Mouse (Mus musculus) cortical plate, adult 2 months (tissue): ENCODE measurements around the gene 1700029F12Rik.

Source experiments
- CTCF ChIP-seq: fragments of 200-500 bp; IDR thresholded peaks from 2 replicates; pipeline ENCODE4 v1.5.1; 2011; ENCODE audit warnings: mild to moderate bottlenecking, control low read depth, low read length; ENCODE audit not compliant: insufficient read depth; ENCODE audit errors: extremely low read depth
- POLR2A ChIP-seq: fragments of 200-500 bp; IDR thresholded peaks from 2 replicates; pipeline ENCODE4 v1.6.1; 2011; ENCODE audit warnings: mild to moderate bottlenecking, low read length, control low read depth; ENCODE audit not compliant: insufficient read depth; ENCODE audit errors: extremely low read depth

- TF ChIP-seq CTCF, result no peak
- TF ChIP-seq POLR2A, result no peak
These were observed 33.5 kb upstream of the 1700029F12Rik start for GRCm38 (mm10) chr13:97067691-97068090.
